Mouse (Mus musculus): ENCODE measurements at regions not wholly inside any gene's neighbourhood (a gene's known extent, or its start where the extent isn't known, plus 50 kb on each side); places are given as distances from the start of the nearest gene placed in this dataset.

- intact Hi-C loops (cut with DNase I) = no loop called here
- no peak for TF ChIP-seq CTCF (IDR thresholded peaks at IDR 0.05)
- H3K4me3 ChIP-seq = no peak overlapping the region
- H3K27ac ChIP-seq = no peak overlapping the region
- no peak for DNase-seq (ENCODE audit: extremely low spot score in 1 of 2, low spot score in 2 of 2)
Measured at GRCm38 (mm10) chr16:3273427-3273826, 317.4 kb upstream of the Olfr161 start.

Small RNA genes in the stretch of these regions (microRNA-seq; reads per million reads assigned to microRNA genes)
- gene Gm23215 = 0 reads per million in 2 experiments
